Mouse (Mus musculus): ENCODE results near the gene Rrp36.
A peak's percentile ranks its signal among the peaks of the same experiment; 100 is the strongest.

Gene Rrp36

DNA sequence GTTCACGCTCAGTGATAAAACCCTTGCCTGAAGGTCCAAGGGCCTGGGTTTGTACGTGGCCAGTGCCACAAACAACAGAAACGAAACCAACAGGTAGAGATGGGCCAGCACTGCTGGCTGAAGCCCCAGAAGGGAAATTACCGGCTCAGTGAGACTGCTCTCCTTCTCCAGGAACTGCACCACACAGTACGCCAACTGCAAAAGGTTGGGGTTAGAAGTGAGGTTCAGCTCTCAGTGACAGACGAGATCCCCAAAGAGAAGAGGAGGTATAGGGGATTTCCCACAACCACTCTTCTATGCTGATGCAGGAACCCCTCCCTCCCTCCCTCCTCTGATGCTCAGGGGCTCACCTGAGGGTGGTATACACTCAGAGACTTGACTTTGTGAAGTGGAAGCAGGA, 11.8 kb upstream of the Rrp36 start:
- no peak for DNase-seq (ENCODE audit: low read depth, low spot score)

DNA sequence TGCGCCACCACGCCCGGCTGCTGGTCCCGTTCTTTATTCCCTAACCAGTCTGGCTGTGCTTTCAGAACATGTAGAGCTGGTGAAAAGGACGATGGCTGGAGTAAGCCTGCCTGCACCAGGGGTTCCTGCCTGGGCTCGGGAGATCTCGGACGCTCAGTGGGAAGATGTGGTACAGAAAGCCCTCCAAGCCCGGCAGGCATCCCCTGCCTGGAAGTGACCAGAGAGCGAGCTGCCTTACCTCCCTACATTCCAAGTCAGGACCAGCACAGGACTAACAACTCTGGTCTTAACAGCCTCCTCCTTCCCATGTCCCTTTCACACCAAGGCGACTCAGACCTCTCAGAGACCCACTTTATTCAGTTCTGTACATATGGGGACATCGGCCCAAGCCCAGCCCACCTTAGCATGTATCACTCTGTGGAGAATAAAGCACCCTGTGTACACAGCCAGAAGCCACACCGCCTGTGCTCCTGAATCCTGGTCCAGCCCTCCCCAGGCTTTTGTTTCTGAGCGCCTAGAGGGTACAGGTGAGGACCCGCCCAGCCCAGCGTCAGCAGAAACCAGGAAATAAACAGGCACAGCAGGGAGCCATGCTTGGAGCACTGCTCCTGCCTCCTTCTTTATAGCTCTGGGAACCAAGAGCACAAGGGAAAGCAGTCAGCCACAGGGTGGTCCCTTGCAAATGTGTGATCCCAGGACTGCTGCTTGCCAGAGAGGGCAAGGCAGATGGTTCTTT, 8.7 kb upstream of the Rrp36 start:
- no peak for DNase-seq (ENCODE audit: low read depth, low spot score)

DNA sequence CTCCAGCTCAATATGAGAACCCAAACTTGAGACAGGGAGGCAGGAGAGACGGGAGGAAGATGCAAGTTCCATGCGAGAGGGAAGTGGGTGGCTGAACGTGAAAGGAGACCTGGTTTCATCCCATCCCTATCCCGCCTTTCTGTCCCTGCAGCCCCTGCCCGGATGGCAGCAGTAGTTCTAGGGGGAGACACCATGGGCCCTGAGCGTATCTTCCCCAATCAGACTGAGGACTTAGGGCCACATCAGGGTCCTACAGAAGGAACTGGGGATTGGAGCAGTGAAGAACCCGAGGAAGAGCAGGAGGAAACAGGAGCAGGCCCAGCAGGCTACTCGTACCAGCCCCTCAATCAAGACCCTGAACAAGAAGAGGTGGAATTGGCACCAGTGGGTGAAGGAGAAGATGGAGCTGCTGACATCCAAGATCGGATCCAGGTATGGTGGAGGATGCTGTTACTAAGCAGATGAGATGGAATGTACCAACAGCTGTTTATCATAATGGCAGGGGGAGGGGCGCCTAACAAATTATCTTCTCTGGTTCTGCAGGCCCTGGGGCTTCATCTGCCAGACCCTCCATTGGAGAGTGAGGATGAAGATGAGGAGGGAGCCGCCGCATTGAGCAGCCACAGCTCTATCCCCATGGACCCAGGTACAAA, 7.4 kb upstream of the Rrp36 start:
- DNase-seq (ENCODE audit: low read depth, low spot score), result no peak

DNA sequence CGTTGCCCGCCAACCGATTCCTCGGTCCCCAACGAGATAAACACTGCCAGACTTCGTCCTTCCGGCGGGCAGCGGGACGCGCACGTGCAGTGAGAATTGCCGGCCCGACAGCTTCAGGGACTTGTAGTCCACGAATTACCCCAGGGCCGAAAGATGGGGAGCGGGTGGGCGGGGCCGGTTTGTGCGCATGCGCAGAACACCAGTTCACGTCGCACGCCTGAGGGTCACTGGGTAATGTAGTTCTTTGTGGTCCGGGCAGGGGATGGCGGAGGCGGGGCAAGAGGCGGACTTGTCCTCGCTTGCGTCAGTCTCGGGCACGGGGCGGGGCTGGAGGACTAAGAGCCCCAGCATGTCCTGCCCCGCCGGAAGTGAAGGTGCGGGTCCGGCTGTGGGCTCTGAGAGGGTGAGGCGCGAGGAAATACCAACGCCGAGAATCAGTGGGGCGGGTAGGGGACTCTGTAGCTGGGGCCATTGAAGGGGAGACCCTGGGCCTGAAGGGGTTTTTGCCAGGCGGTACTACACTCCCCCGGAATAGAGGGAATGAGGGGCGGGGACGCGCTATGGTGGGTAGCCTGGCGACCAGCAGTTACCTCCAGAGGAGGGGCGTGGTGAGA, 6.7 kb upstream of the Rrp36 start, which contains the start of gene Klhdc3:
Klhdc3 (minus strand) TSS at position 155 of the 614 bp plus-strand sequence.
- DNase-seq (ENCODE audit: low read depth, low spot score), result peak; percentile 98

DNA sequence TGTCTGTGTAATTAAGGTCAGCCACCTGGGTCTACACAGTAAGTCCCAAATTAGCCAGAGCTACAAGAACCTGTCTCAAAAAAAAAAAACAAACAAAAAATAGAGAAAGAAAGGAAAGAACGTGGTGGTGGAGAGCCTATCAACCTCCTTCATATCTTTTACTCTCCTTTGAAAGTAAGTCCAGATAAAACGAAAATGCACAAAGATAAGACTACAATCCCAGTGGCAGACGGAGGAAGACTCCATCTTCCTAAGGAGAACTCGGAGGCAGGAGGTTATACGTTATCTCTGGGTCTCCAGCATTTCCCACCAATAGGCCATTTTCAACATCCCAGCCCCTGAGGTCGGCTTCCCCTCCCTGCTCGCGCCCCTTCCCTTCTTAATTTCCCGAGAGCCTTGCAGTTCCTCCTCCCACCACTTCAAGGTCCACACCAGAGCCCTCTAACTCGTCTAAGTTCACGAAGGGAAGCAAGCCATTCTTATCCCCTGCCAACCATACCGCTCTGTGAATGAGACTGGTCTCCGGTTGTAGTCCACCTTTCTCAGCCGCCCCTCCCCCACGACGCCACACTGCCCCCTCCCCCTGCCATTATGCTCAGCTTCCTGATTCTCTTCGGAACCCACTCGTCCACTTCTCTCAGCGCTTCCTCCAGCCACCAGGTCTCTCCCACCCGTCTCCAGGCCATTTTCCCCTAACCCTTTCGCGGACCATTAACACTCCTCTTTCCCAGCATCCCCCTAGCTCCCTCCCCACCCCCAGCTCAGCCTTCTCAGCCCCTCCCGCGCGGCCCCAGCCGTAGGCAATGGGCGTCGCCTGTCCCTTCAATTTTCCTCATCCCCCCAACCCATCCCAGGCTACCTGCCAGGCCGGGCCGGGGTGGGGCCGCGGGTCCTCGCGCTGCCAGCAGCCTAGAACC, 5.9 kb upstream of the Rrp36 start:
- DNase-seq (ENCODE audit: low read depth, low spot score), result peak; percentile 32

DNA sequence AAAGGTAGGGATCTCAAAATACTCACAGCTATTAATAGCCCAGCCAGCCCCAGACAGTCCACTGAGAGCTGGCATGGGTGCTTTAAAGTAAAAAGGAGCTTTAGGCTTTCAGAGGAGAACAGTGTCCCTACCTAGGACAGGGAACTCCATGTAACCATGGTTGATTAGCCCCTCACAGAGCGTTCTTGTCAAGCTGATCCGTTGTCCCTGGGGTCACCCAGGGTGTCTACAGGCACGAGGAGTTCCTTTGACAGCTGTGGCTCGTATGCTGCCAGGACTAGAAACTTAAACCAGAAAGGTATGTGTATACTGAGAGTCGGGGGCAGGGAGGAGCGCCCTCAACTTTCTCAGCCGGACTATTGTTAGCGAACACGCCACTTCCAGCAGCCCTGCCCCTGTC, 4.8 kb upstream of the Rrp36 start:
- DNase-seq (ENCODE audit: low read depth, low spot score), result no peak

DNA sequence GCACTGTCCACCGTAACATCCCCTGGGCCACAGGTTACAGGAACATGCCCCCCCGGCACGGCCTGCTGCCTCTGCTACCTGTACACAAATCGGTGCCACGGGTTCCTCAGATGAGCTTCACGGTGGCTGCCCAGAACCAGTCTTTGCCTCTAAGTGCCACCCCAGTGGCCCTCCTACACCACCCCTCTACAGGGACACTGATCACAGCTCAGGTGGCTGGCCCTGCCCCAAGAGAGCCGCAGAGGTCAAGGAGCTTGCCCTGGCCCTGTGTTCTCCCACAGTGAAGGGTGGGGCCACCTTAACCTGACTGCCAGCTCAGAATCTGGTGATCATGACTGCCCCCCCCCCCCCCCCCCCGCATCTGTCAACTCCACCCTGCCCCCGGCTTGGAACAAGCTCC, 4.3 kb upstream of the Rrp36 start, which contains the start of gene Mea1:
Mea1 (plus strand) TSS at position 378 of the 400 bp plus-strand sequence.
- no peak for DNase-seq (ENCODE audit: low read depth, low spot score)

DNA sequence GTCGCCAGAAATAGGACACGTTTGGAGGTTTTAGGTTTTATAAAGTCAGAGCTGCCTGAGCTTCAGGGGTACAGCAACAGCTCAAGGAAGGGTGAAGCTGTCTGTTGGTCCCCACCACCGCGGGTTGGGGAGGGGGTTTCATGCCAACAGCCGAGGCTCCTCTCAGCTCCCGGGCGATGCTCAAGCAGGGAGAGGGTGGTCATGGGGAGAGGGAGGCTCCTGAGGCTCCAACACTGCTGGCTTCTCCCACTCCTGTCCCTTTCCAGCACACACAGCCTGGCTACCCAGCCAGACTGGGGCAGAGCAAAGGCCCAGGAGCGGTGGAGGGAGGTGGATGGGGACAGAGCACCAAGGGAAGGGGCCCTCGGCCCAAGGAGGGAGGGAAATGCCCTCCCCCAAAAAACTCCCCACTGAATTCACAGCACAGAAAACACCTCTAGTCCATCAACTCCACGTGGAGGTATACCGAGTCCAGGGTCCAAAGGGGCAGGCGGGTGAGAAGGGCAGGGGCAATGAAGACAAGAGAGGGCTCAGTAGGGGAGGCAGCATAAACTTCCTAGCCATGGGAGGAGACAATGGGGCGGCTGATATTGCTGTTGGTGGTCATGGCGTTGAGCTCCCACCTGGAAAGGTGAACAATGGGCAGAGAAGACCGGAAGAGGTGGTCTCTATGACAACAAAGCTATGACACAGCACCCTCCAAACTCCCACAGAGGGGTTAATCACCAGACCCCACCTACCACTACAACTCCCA, 555 bp upstream of the Rrp36 start:
- DNase-seq (ENCODE audit: low read depth, low spot score), result no peak

DNA sequence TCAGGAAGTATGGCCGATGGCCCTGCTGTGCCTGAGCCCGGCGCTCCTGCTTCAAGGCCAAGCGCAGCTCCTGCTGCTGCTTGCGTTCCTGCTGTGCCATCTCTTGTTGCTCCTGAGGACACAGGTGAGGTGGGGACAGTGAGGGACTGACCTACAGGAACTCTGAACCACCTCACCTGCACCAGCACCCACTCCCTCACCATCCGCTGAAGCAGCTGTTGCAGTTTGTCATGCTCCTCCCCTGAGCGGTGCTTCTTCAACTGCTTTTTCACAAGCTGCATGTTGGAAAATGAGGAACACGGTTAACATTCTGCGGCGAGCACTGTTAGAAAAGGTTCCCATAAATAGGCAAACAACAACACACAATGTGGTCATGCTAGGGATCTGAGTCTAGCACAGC, 4.2 kb downstream of the Rrp36 start:
- no peak for DNase-seq (ENCODE audit: low read depth, low spot score)

DNA sequence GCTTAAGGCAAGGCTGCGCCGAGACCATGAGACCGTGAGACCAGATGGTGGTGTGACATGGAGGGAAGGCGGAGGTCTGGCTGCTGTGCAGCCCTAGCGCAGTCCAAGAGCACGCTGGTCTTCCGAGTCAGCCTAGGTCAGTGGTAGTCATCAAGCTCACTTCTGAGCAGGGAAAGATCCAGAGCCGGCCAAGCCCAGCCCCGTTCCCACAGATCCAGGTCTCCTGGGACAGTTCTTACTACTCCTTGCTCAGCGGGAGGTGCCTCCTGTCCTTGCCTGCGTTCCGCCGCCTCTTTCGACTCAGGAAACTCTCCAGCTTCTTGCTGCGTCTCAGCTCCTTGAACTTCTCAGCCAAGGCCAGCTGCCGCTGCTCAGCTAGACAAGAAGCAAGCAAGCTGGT, 6.4 kb downstream of the Rrp36 start:
- DNase-seq (ENCODE audit: low read depth, low spot score), result no peak

DNA sequence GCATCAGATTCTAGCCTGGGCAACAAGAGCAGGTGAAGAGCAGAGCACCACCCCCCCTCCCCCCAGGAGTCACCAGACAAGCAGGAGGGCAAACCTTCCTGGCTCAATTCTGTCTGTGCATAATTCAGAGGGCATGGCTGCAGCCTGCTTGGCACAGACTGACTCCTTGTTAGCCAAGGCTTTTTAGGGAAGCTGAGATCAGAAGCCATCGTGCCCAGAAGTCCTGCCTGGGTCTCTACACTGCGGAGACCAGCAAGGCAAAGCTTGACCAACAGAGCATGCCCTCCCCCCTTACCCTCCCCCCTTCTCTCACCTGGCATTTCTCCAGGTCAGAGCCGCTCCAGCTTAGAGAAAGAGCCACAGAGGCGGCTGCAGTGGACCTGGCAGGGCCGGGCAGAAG, 11.4 kb downstream of the Rrp36 start:
- no peak for DNase-seq (ENCODE audit: low read depth, low spot score)

DNA sequence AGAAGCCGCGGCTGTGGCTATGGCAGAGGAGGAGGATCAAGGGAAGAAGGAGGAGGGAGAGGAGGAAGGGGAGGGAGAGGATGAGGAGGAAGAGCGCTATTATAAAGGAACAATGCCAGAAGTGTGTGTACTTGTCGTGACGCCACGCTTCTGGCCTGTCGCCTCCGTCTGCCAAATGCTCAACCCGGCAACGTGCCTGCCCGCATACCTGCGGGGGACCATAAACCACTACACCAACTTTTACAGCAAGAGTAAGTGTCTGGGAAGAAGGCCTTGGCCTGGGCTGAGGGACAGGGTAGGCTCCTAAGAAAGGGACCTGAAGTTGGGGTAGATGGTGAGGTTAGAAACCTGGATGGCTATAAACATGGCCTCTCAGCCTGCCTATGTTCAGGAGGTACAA, 12.2 kb downstream of the Rrp36 start:
- DNase-seq (ENCODE audit: low read depth, low spot score), result no peak

DNA sequence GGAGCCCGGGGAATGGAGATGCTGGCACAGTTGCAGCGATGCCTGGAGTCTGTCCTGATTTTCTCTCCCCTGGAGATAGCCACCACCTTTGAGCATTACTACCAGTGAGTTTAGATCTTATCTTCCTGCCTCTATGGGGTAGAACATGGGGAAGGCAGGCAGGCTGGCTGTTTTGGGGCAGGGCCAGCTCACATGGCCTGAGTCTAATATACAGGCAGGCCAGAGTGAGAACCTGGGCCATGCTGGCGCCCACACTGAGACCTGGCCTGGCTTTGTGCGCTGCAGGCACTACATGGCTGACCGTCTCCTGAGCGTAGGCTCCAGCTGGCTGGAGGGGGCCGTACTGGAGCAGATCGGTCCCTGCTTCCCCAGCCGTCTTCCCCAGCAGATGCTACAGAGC, 12.8 kb downstream of the Rrp36 start:
- DNase-seq (ENCODE audit: low read depth, low spot score), result no peak

DNA sequence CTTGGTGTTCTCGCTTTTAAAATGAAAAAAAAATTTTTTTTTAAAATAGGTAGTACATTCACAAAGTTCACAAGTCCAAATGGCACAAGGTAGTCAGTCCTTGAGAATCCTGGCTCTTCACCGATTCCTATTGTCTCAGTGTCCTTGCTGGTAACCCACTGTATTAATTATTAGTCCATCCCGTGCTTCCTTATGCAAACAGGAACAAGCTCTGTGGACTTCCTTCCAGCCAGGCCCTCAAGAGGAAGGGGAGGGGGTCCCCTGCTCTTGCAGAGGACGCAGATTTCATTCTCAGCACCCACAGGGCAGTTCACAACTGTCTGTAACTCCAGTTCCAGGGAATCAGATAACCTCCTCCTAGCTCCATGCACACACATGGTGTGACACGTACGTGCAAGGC, 18.1 kb downstream of the Rrp36 start:
- DNase-seq (ENCODE audit: low read depth, low spot score), result no peak

DNA sequence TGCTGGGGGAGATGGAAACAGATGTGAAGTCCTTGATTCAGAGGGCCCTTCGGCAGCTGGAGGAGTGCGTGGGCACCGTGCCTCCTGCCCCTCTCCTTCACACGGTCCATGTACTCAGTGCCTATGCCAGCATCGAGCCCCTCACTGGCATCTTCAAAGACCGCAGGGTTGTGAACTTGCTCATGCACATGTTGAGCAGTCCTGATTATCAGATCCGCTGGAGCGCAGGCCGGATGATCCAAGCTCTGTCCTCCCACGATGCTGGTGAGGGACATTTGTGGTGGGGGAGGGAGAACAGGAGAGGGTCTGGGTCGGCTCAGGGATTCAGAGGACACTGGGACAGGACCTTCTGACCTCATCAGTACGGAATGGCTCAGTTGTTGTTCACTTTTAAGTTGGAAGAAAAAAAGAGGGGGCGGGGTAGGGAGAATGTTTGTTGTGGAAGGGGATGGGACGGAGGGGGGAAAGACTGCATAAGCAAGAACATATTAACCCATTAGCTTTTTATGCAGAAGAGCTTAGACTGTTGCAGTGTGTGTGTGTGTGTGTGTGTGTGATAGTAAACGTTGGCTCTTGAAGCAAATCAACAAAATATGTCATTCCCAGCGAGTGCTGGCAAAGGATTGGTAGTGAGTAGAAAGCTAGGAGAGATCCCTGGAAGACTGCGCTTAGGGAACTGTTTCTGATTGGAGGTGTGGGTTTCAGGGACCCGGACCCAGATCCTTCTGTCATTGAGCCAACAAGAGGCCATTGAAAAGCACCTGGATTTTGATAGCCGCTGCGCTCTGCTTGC, 22.2 kb downstream of the Rrp36 start:
- DNase-seq (ENCODE audit: low read depth, low spot score), result no peak

DNA sequence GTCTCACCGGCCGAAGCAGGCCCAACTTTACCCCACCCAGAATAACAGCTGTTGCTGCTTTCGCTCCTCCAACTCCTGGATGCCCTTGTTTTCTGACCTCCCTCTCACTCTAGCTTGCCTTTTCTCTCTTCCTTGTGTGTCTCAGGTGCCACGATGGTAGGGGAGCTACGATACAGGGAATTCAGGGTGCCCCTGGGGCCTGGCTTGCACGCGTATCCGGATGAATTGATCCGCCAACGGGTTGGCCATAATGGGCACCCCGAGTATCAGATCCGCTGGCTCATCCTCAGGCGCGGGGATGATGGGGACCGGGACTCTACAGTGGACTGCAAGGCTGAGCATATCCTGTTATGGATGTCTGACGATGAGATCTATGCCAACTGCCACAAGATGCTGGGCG, 22.9 kb downstream of the Rrp36 start:
- DNase-seq (ENCODE audit: low read depth, low spot score), result no peak

DNA sequence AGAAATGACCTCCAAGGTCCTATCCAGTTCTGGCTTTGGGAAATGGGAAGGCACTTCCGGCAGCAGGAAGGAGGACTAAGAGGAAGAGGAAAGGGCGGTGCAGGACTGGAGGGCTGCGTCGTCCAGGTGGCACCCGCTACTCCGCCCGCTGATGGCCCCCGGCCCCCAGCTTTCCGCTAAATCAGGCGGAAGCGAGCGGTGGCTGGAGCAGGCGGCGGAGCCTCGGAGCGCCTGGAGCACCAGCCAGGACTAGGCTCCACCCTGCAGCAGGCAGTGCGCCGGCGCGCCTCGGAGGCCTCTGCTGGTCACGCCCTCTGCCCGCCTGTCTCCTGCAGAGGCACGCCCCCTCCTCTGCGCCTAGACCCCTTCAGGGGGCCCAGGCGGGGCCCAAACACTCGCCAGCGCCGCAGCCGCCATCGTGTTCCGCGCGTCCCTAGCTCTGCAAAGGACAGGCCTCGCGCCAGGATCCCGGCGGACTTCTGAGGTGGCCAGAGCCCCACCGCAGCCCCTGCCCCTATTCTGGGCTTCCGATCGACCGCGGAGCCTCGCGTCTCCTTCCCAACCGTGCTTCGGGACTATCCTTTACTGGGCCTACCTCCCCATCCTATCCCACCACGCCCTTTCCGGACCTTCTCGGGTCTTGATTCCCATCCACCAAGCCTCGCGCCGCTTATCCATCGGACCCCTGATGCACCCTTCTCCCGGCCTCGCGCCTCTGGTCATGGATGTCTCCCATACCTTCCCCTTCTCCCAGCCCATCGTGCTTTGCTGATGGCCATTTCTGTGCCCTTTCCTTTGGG, 23.7 kb downstream of the Rrp36 start, which contains the start of gene Cul7:
Cul7 (plus strand) TSS at position 106 of the 800 bp plus-strand sequence.
- peak; percentile 83 for DNase-seq (ENCODE audit: low read depth, low spot score)

DNA sequence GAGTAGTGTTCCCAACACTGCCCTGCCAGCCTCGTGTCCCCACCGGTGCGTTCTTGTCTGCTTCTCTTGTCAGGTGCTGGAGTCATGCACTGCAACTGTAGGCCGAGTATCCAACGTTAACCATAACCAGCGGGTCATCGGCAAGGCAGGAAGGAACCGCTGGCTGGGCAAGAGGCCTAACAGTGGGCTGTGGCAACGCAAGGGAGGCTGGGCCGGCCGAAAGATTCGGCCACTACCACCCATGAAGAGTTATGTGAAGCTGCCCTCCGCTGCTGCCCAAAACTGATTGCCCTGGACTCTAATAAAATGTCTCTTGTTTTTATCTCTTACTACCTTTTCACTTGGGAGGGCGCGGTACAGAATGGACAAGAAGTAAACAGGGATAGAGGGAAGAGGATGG, 24.3 kb downstream of the Rrp36 start:
- no peak for DNase-seq (ENCODE audit: low read depth, low spot score)

DNA sequence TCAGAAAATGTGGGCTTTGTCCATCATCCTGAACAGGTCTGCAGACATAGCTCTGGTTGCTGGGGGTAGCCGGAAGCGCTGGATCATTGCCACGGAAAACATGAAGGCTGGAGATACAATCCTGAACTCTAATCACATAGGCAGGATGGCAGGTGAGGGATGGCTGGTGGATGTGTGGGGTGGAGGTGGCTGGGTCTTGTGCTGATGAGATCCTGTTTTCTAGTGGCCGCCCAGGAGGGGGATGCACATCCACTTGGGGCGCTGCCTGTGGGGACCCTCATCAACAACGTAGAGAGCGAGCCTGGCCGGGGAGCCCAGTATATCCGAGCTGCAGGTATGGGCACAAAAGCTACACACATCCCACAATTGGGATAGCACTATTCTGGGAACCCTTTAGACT, 25.7 kb downstream of the Rrp36 start:
- no peak for DNase-seq (ENCODE audit: low read depth, low spot score)
